Mouse (Mus musculus) megakaryocyte, embryonic 14.5 days (primary cell): ENCODE measurements around the gene Gm49368.

Experiments
- FLI1 ChIP-seq: IDR thresholded peaks from 2 replicates; pipeline ENCODE4 v1.6.1; 2012; ENCODE audit warnings: low read length, inconsistent platforms, mixed read lengths
- GATA1 ChIP-seq: IDR thresholded peaks from 3 replicates; pipeline ENCODE4 v1.6.1; 2012; ENCODE audit warnings: mixed read lengths, low read length, inconsistent platforms, borderline replicate concordance

DNA sequence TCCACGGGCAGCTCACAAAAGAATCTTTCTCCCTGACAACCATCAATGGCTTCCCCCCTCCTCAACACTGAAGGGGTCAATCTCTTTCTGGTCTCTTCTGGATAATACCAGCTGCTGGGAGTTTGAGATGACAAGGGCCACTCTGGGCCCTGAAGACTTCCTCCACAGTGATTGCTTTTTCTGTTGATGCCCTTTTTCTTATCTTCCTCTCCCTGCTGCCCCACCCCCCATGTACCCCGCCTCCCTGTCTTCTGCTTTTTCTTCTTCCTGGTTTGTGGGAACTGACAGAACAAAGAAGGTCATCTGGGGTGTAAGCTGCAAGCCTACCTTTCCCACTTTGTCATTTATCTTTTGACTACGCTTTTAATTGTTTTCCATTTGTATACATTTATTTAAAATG lies 5.4 kb downstream of the Gm49368 start:
- TF ChIP-seq GATA1 (no peak), FLI1 (no peak)
